In the genomic region with DNA sequence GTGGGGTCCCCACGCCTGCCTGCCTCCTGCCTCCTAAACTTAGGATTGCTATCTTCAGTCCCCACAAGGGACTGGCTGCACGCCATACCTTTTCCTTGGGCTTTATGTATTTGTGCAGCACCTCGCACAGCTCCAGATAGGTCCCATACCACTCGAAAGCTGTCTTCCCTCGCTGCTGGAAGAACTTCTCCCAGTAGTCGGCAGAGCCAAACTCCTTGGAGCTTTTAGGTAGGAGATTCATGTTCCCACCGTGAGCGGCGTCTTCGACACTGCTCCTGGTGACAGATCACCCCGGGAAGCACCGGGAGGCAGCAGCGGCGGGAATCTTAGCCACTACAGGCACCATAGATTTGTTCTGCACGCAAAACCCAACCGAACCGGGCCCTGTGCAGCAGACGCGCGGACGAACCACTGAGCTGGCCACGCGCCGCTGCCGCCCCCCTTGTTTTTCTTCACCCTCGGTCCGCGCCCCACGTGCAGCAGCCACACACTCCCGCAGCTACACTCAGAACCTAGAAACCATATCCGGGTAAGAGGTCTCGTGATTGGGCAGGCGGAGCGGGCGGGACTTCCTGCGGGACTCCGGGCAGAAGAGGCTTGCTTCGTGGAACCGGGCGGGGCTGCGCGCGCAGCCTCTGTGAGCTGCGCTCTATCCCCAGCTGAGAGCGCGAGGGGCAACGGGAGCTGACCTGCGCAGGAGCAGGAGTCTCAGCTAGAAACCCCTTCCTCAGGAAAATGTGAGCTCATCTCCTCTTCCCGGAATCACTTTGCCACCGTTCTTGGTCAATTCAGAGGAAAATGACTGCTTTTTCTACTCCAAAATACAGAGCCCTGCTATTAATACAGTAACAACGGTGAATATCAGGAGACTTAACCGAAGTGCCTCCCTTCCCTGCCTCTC, we compare ENCODE assay signal across 8 mouse cellular contexts. TPM values are rescaled to one million over a fixed set of nuclear protein-coding genes. Genes with fewer than 3 reads are reported as not detected.
A peak's percentile ranks its signal among the peaks of the same experiment; 100 is the strongest.
DNase-seq lines count a peak whose midpoint lies in the region; ATAC-seq lines count a peak whose summit lies in the region.

Mettl13 (minus strand) TSS at position 536 of the 901 bp plus-strand sequence.

- H3K4me3 ChIP-seq in hindbrain, embryonic 15.5 days, result peak within 1 kb of the TSS; percentile 57

- H3K27me3 ChIP-seq in hindbrain, embryonic 15.5 days, result no peaks in the 10 kb centered on the region

- peaks cover 20% of the 10 kb centered on the region for H3K4me1 ChIP-seq in hindbrain, embryonic 15.5 days (replicated peaks)

- peaks cover 25% of the 10 kb centered on the region for H3K36me3 ChIP-seq in hindbrain, embryonic 15.5 days

- DNase-seq in R1 (ENCODE audit: low read depth, low spot score), result peak; percentile 95
- peak; percentile 85 to 94 for DNase-seq in cerebellum, postnatal 25 days
- DNase-seq in frontal cortex, postnatal 25 days (ENCODE audit: low spot score in 2 of 2), result peak; percentile 68 to 75
- peak; percentile 82 for DNase-seq in left cerebral cortex, adult 11 months (ENCODE audit: low spot score)
- DNase-seq in lung, postnatal 4 days, result peak; percentile 89 to 93
- peak; percentile 92 for DNase-seq in right cerebral cortex, adult 18-20 months
- DNase-seq in urinary bladder, postnatal 10 days (ENCODE audit: low spot score), result peak; percentile 49

- H3K27ac ChIP-seq in hindbrain, embryonic 15.5 days (replicated peaks), result peak within 1 kb of the TSS; percentile 88

- H3K4me2 ChIP-seq in hindbrain, embryonic 15.5 days, result peak within 1 kb of the TSS; percentile 94

- peak; percentile 99 for ATAC-seq in hindbrain, embryonic 15.5 days (ENCODE audit: low FRiP score, low read depth)

- no peaks in the 10 kb centered on the region for H3K9me3 ChIP-seq in hindbrain, embryonic 15.5 days

- under 1% methylated on average over 52 of the region's 52 CpGs for WGBS in hindbrain, embryonic 15.5 days

- H3K9ac ChIP-seq in hindbrain, embryonic 15.5 days, result peak within 1 kb of the TSS; percentile 56

RNA-seq across cellular contexts. Expression of gene Mettl13, which starts in this region (rescaled TPM):
- polyA plus RNA-seq in hindbrain, embryonic 15.5 days (2015; fragmentation: Nextera tagmentation; extraction: Ambion mirVana), result 15.7 and 16.7 TPM in 2 replicates

Comparison
In these comparisons a context has a peak if more than half of its experiments do, and no peak if none do; other contexts are left out.
1. Peak in every context shown above with its lines: DNase-seq, ATAC-seq, H3K4me3 ChIP-seq and H3K27ac ChIP-seq.